ENCODE assay signal across 13 mouse cellular contexts in genomic region chr13:47192771-47193170, GRCm38 (mm10).
DNase-seq lines count a peak whose midpoint lies in the region; ATAC-seq lines count a peak whose summit lies in the region.
"Had no signal": no experiment of that assay in that cellular context is flagged by ENCODE, and none has a peak within 500 bp of the region (broad histone marks: within the 10 kb centered on the region; RNA-seq: fewer than 3 reads in every experiment).

No protein-coding gene starts in this region.

- peaks cover 21% of the 10 kb centered on the region for H3K4me1 ChIP-seq in heart, embryonic 15.5 days (replicated peaks)
- peaks cover 18% of the 10 kb centered on the region for H3K4me1 ChIP-seq in neural tube, embryonic 15.5 days
- peaks cover 8% of the 10 kb centered on the region for H3K4me1 ChIP-seq in intestine, embryonic 16.5 days (ENCODE audit: control insufficient read depth, insufficient read depth, low read length)
- peaks cover 14% of the 10 kb centered on the region for H3K4me1 ChIP-seq in forebrain, embryonic 15.5 days

- WGBS in heart, embryonic 15.5 days: 73% methylated on average over 5 of the region's 5 CpGs
- 73% methylated on average over 5 of the region's 5 CpGs for WGBS in neural tube, embryonic 15.5 days
- WGBS in intestine, embryonic 16.5 days: 67% methylated on average over 5 of the region's 5 CpGs
- WGBS in forebrain, embryonic 15.5 days: 69% methylated on average over 5 of the region's 5 CpGs

- no peak overlapping the region for H3K9ac ChIP-seq in heart, embryonic 15.5 days
- H3K9ac ChIP-seq in neural tube, embryonic 15.5 days (replicated peaks): no peak overlapping the region
- H3K9ac ChIP-seq in intestine, embryonic 16.5 days (ENCODE audit: low read depth, low read length): no peak overlapping the region
- no peak overlapping the region for H3K9ac ChIP-seq in forebrain, embryonic 15.5 days (replicated peaks)

- DNase-seq in heart, postnatal 25 days (ENCODE audit: low spot score): no peak
- DNase-seq in neural tube, embryonic 10.5 days (ENCODE audit: extremely low spot score, low spot score): no peak
- DNase-seq in retina, postnatal 1 day: no peak
- DNase-seq: forebrain, postnatal 0 days; heart, postnatal 4 days; thymus, adult 18-20 months had no signal

- H3K36me3 ChIP-seq in heart, embryonic 15.5 days: no peaks in the 10 kb centered on the region
- no peaks in the 10 kb centered on the region for H3K36me3 ChIP-seq in neural tube, embryonic 15.5 days
- H3K36me3 ChIP-seq in intestine, embryonic 16.5 days (ENCODE audit: control insufficient read depth, insufficient read depth, low read length): no peaks in the 10 kb centered on the region
- no peaks in the 10 kb centered on the region for H3K36me3 ChIP-seq in forebrain, embryonic 15.5 days
- H3K36me3 ChIP-seq: kidney, embryonic 15.5 days; midbrain, embryonic 12.5 days had no signal

- H3K27ac ChIP-seq in heart, embryonic 15.5 days: no peak overlapping the region
- H3K27ac ChIP-seq in neural tube, embryonic 15.5 days (replicated peaks): no peak overlapping the region
- peak overlapping the region; percentile 85 for H3K27ac ChIP-seq in intestine, embryonic 16.5 days (ENCODE audit: low read length)
- no peak overlapping the region for H3K27ac ChIP-seq in forebrain, embryonic 15.5 days (replicated peaks)
- H3K27ac ChIP-seq: hindbrain, postnatal 0 days; kidney, embryonic 15.5 days; midbrain, embryonic 12.5 days had no signal

- peaks cover 7% of the 10 kb centered on the region; the same call in 1 of the 2 replicates for H3K27me3 ChIP-seq in heart, embryonic 15.5 days
- H3K27me3 ChIP-seq in neural tube, embryonic 15.5 days (replicated peaks): 0 out of 2 replicates have a peak, but pooled peaks cover 9% of the 10 kb centered on the region
- H3K27me3 ChIP-seq in intestine, embryonic 16.5 days (replicated peaks; ENCODE audit: control insufficient read depth, insufficient read depth, low read length): no peaks in the 10 kb centered on the region; the same call in 1 of the 2 replicates
- H3K27me3 ChIP-seq in forebrain, embryonic 15.5 days: peaks cover 20% of the 10 kb centered on the region; the same call in 1 of the 2 replicates

- ATAC-seq in heart, embryonic 15.5 days (replicated peaks; ENCODE audit: insufficient number of reproducible peaks, insufficient read depth, low FRiP score, low read depth): no peak
- ATAC-seq in neural tube, embryonic 15.5 days (ENCODE audit: low FRiP score): no peak
- ATAC-seq in intestine, embryonic 16.5 days: no peak
- ATAC-seq in forebrain, embryonic 15.5 days (replicated peaks): no peak

- H3K4me2 ChIP-seq in heart, embryonic 15.5 days: peak overlapping the region; percentile 94; the same call in 1 of the 2 replicates
- H3K4me2 ChIP-seq in neural tube, embryonic 15.5 days: peak overlapping the region; percentile 93; the same call in 1 of the 2 replicates
- H3K4me2 ChIP-seq in intestine, embryonic 16.5 days (ENCODE audit: low read depth, low read length): peak overlapping the region; percentile 88; the same call in 1 of the 2 replicates
- H3K4me2 ChIP-seq in forebrain, embryonic 15.5 days (replicated peaks): no peak overlapping the region

- intact Hi-C loops in heart, postnatal 25 days (cut with DNase I): loop anchor here (5.0 kb wide), 1 partner anchor 85 kb away; the partner anchor contains the start of gene Dek

- H3K9me3 ChIP-seq in heart, embryonic 15.5 days (replicated peaks): no peaks in the 10 kb centered on the region
- no peaks in the 10 kb centered on the region for H3K9me3 ChIP-seq in neural tube, embryonic 15.5 days (replicated peaks)
- H3K9me3 ChIP-seq in intestine, embryonic 16.5 days (ENCODE audit: control insufficient read depth, low read length): no peaks in the 10 kb centered on the region
- no peaks in the 10 kb centered on the region for H3K9me3 ChIP-seq in forebrain, embryonic 15.5 days
- H3K9me3 ChIP-seq: kidney, embryonic 15.5 days; midbrain, embryonic 12.5 days had no signal

- H3K4me3 ChIP-seq in heart, embryonic 15.5 days: no peak overlapping the region
- H3K4me3 ChIP-seq in neural tube, embryonic 15.5 days (replicated peaks): no peak overlapping the region
- H3K4me3 ChIP-seq in intestine, embryonic 16.5 days (ENCODE audit: low read length): no peak overlapping the region
- H3K4me3 ChIP-seq in forebrain, embryonic 15.5 days: no peak overlapping the region
